ENCODE assay signal across 23 mouse cellular contexts in genomic region chr9:62461095-62461494, GRCm38 (mm10).
DNase-seq lines count a peak whose midpoint lies in the region; ATAC-seq lines count a peak whose summit lies in the region.
"Had no signal": no experiment of that assay in that cellular context is flagged by ENCODE, and none has a peak within 500 bp of the region (broad histone marks: within the 10 kb centered on the region; RNA-seq: fewer than 3 reads in every experiment).

No protein-coding gene starts in this region.

- no peaks in the 10 kb centered on the region for H3K36me3 ChIP-seq in heart, embryonic 10.5 days
- H3K36me3 ChIP-seq: embryonic facial prominence, embryonic 15.5 days; hindbrain, embryonic 15.5 days; kidney, embryonic 15.5 days; limb, embryonic 13.5 days; liver, embryonic 12.5 days; midbrain, embryonic 15.5 days; neural tube, embryonic 12.5 days had no signal

- no peak for DNase-seq in cerebellum, postnatal 10 days
- no peak for DNase-seq in heart, embryonic 10.5 days (ENCODE audit: low spot score)
- DNase-seq in heart, postnatal 36 days, result no peak
- DNase-seq in kidney, adult 18-20 months, result peak; percentile 32
- no peak for DNase-seq in kidney, adult 8-10 months
- peak; percentile 55 for DNase-seq in ZHBTc4 (ENCODE audit: low read depth, low spot score)
- no peak for DNase-seq in urinary bladder, adult 2 months (ENCODE audit: low spot score)
- DNase-seq: adrenal gland, postnatal 36 days; gastrocnemius, postnatal 14 days; lung, adult 18-20 months; lung, postnatal 14 days; retina, postnatal 1 day; right cerebral cortex, postnatal 25 days; spleen, adult 18-20 months had no signal

- WGBS in heart, embryonic 10.5 days, result 74% methylated on average over 8 of the region's 8 CpGs

- ATAC-seq in cerebellum, adult (ENCODE audit: insufficient number of reproducible peaks, low FRiP score, low TSS enrichment), result peak; percentile 31; the same call in 1 of the 2 replicates
- ATAC-seq: forebrain, embryonic 14.5 days; liver, embryonic 12.5 days; midbrain, embryonic 15.5 days had no signal

- H3K27ac ChIP-seq in heart, embryonic 10.5 days, result peak overlapping the region; percentile 49; the same call in 1 of the 2 replicates
- H3K27ac ChIP-seq: embryonic facial prominence, embryonic 15.5 days; hindbrain, embryonic 15.5 days; kidney, embryonic 15.5 days; limb, embryonic 13.5 days; liver, embryonic 12.5 days; midbrain, embryonic 15.5 days; neural tube, embryonic 12.5 days had no signal

- no peaks in the 10 kb centered on the region for H3K9me3 ChIP-seq in heart, embryonic 10.5 days
- H3K9me3 ChIP-seq: embryonic facial prominence, embryonic 15.5 days; hindbrain, embryonic 15.5 days; kidney, embryonic 15.5 days; limb, embryonic 13.5 days; liver, embryonic 12.5 days; midbrain, embryonic 15.5 days; neural tube, embryonic 12.5 days had no signal

- peaks cover 24% of the 10 kb centered on the region for H3K4me1 ChIP-seq in heart, embryonic 10.5 days

- intact Hi-C loops in heart, postnatal 36 days (cut with DNase I), result no loop called here

- no peaks in the 10 kb centered on the region for H3K27me3 ChIP-seq in heart, embryonic 10.5 days (ENCODE audit: insufficient read depth, poor library complexity, severe bottlenecking)
- H3K27me3 ChIP-seq: embryonic facial prominence, embryonic 15.5 days; hindbrain, embryonic 15.5 days; kidney, embryonic 15.5 days; limb, embryonic 13.5 days; liver, embryonic 12.5 days; midbrain, embryonic 15.5 days; neural tube, embryonic 12.5 days had no signal

- no peak overlapping the region for H3K4me3 ChIP-seq in heart, embryonic 10.5 days
- H3K4me3 ChIP-seq: embryonic facial prominence, embryonic 15.5 days; hindbrain, embryonic 15.5 days; kidney, embryonic 15.5 days; limb, embryonic 13.5 days; liver, embryonic 12.5 days; midbrain, embryonic 15.5 days; neural tube, embryonic 12.5 days had no signal

Comparison
In these comparisons a context has a peak if more than half of its experiments do, and no peak if none do; other contexts are left out.
1. DNase-seq: peak in kidney, adult 18-20 months (single experiment) and ZHBTc4 (single experiment); none in cerebellum, postnatal 10 days (0 of 2), heart, embryonic 10.5 days (single experiment), heart, postnatal 36 days (0 of 2), kidney, adult 8-10 months (0 of 2) and urinary bladder, adult 2 months (single experiment).